Mouse (Mus musculus): ENCODE measurements around the gene Fkbp4. TPM values are rescaled to one million over a fixed set of nuclear protein-coding genes. Genes with fewer than 3 reads are reported as not detected.

Fkbp4 gene
- polyA plus RNA-seq (2015; fragmentation: Nextera tagmentation; extraction: Ambion mirVana): 411 and 438 TPM in 2 replicates

DNA sequence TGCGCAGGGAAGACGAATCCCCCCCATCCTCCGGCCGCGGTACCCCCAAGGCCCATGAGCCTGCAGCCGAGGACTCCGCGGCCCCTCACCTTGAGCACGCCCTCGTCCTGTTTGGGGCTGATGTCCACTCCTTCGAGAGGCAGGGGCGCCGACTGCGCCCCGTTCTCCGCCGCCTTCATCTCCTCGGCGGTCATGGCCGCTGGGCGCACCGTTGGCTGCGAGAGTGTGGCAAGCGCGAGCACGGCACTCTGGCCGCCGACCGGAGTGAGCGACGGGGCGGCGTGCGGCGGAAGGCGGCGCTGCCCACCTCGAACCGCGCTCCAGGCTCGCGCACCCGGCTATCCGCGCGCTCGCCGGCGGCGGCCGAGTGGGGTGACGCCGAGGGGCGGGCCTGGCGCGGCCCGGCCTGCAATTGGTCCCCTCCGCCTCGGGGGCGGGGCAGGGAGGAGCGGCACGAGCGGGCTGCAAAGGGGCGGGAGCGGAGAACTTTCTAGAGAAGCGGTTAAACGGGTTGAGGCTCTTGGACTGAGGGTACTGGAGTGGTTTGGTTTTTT is at the start of gene Fkbp4:
Gene Fkbp4, minus strand, starts transcription at position 361 of the 554 bp plus-strand sequence.
- peak within 1 kb of the TSS; percentile 67 for H3K4me2 ChIP-seq
- H3K27me3 ChIP-seq: no peaks in the 10 kb centered on the region
- peak within 1 kb of the TSS; percentile 96 for H3K4me3 ChIP-seq
- no peaks in the 10 kb centered on the region for H3K9me3 ChIP-seq
- H3K4me1 ChIP-seq: peaks cover 19% of the 10 kb centered on the region
- peak; percentile 94 for ATAC-seq (ENCODE audit: insufficient number of reproducible peaks, insufficient read depth, low FRiP score, low TSS enrichment, low read depth)
- H3K36me3 ChIP-seq: peaks cover 32% of the 10 kb centered on the region
- peak within 1 kb of the TSS; percentile 96 for H3K9ac ChIP-seq
- H3K27ac ChIP-seq: peak within 1 kb of the TSS; percentile 94
- WGBS: under 1% methylated on average over 62 of the region's 67 CpGs

DNA sequence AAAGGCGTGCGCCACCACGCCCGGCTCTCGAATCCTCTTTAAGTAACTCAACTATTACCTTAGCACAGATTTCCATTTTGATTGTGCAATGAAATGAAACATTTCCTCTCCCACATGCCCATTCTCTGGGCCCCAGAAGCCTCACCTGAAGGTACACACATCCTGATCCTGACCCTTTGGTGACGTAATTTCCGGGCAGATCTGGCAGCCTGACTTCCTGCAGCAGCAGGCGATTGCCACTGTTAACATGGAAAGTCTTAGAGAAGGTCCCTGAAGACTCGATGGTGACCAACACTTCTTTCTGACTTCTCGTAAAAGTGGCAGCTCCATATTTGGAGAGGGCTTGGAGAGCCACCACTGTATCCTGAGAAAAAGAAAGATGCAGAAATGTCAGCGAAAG is 49.3 kb upstream of the Fkbp4 start:
- Histone ChIP-seq H3K4me3 (no peak overlapping the region), H3K36me3 (no peaks in the 10 kb centered on the region), H3K9me3 (no peaks in the 10 kb centered on the region), H3K4me1 (no peaks in the 10 kb centered on the region), H3K4me2 (no peak overlapping the region), H3K27ac (no peak overlapping the region), H3K9ac (no peak overlapping the region), H3K27me3 (no peaks in the 10 kb centered on the region)
- ATAC-seq (ENCODE audit: insufficient number of reproducible peaks, insufficient read depth, low FRiP score, low TSS enrichment, low read depth): no peak
- WGBS: 90% methylated on average over 11 of the region's 11 CpGs

DNA sequence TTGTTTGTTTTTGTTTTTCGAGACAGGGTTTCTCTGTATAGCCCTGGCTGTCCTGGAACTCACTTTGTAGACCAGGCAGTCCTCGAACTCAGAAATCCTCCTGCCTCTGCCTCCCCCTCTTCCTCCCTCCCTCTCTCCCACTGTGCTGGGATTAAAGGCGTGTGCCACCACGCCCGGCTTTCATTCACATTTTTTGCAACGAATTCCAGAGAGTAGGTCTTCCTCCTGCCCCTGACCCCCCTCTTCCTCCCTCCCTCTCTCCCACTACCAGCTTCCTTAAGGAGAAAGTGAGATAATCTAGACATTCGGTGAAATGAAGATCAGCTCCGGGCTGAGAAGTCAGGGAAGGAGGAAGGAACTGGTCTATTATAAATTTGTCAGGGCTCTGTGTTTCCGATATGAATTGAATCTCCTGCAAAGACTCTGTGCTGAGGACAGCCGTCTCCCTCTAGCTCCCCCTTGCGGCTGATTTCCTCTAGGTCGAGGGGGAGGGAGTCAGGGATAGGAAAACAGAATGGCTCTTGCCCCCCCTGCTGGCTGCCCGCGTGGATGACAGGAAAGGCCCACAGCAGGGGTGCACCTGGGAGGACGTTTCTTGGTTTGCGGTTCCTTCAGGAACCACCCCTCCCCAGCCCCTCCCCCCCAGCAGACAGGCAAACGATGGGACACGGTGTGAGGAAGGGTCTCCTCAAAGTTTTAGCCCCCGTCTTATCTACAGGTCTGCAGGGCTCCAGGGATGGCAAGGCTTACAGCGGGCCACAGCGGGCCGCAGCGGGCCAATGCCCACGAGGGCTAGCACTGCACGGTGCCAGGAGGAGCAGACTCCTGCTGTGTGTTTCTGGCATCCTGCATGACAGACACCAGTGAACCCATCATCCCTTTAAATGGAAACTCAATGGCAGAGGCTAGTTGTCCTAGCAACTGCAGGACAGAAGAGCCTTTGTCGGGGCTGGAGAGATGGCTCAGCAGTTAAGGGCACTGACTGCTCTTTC is 41.3 kb upstream of the Fkbp4 start:
- Histone ChIP-seq H3K27me3 (no peaks in the 10 kb centered on the region), H3K9ac (no peak overlapping the region), H3K9me3 (no peaks in the 10 kb centered on the region), H3K27ac (no peak overlapping the region), H3K36me3 (no peaks in the 10 kb centered on the region), H3K4me2 (peak overlapping the region; percentile 45), H3K4me3 (peak overlapping the region; percentile 22), H3K4me1 (no peaks in the 10 kb centered on the region)
- ATAC-seq (ENCODE audit: insufficient number of reproducible peaks, insufficient read depth, low FRiP score, low TSS enrichment, low read depth): peak; percentile 71
- WGBS: 19% methylated on average over 26 of the region's 26 CpGs

DNA sequence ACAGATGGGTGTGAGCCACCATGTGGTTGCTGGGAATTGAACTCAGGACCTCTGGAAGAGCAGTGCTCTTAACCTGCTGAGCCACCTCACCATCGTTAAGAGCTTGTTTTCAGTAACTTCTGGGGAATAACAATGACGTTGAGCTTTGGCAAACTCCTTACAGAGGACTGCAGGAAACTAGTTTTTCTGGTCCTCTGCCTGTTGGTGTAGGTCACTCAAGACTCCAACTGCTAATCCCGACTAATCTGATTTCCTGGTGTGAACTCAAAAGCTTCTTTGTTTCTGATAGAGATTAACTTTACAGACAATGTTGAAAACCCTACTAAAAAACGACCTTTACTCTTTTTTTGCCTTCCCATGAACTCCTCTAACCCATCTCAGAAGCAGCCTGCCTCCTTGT is 39.0 kb upstream of the Fkbp4 start:
- Histone ChIP-seq H3K9me3 (no peaks in the 10 kb centered on the region), H3K4me3 (no peak overlapping the region), H3K9ac (no peak overlapping the region), H3K4me1 (no peaks in the 10 kb centered on the region), H3K27me3 (no peaks in the 10 kb centered on the region), H3K27ac (no peak overlapping the region), H3K36me3 (no peaks in the 10 kb centered on the region), H3K4me2 (no peak overlapping the region)
- WGBS: 11% methylated on average over 4 of the region's 4 CpGs
- ATAC-seq (ENCODE audit: insufficient number of reproducible peaks, insufficient read depth, low FRiP score, low TSS enrichment, low read depth): no peak

DNA sequence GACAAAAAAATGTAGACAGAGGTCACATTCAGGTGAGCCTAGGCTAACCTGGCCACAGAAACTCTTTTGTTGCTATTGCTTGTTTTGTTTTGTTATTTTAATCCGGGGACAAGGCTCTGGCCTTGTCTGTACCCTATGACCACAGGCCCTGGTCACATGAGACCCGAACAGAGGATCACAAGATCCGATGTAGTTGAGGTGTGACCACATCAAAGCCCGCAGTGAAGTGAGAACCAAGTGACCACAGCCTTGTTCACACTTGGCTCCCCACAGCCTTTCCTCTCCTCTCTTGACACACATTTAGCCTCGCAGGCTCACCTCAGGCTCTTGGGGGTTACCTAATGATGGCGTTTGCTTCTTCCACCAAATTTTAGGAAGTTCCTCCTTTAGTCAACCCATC is 35.6 kb upstream of the Fkbp4 start:
- H3K9ac ChIP-seq: no peak overlapping the region
- H3K4me1 ChIP-seq: no peaks in the 10 kb centered on the region
- 91% methylated on average over 6 of the region's 6 CpGs for WGBS
- no peak for ATAC-seq (ENCODE audit: insufficient number of reproducible peaks, insufficient read depth, low FRiP score, low TSS enrichment, low read depth)
- no peak overlapping the region for H3K27ac ChIP-seq
- no peak overlapping the region for H3K4me2 ChIP-seq
- no peak overlapping the region for H3K4me3 ChIP-seq
- no peaks in the 10 kb centered on the region for H3K27me3 ChIP-seq
- H3K9me3 ChIP-seq: no peaks in the 10 kb centered on the region
- no peaks in the 10 kb centered on the region for H3K36me3 ChIP-seq

- no peak overlapping the region for H3K4me3 ChIP-seq
- H3K4me2 ChIP-seq: peak overlapping the region; percentile 30
- H3K4me1 ChIP-seq: no peaks in the 10 kb centered on the region
Measured at GRCm38 (mm10) chr6:128469451-128469850, 31.0 kb upstream of the Fkbp4 start.

GRCm38 (mm10) chr6:128467298-128467697 is 28.8 kb upstream of the Fkbp4 start:
- Histone ChIP-seq H3K9me3 (no peaks in the 10 kb centered on the region), H3K4me2 (no peak overlapping the region), H3K4me3 (no peak overlapping the region), H3K27ac (no peak overlapping the region), H3K27me3 (no peaks in the 10 kb centered on the region), H3K4me1 (no peaks in the 10 kb centered on the region), H3K9ac (no peak overlapping the region), H3K36me3 (no peaks in the 10 kb centered on the region)
- no peak for ATAC-seq (ENCODE audit: insufficient number of reproducible peaks, insufficient read depth, low FRiP score, low TSS enrichment, low read depth)
- WGBS: 47% methylated on average over 2 of the region's 2 CpGs

More at GRCm38 (mm10) chr6:128469451-128469850, 31.0 kb upstream of the Fkbp4 start:
- no peak for ATAC-seq (ENCODE audit: insufficient number of reproducible peaks, insufficient read depth, low FRiP score, low TSS enrichment, low read depth)
- H3K27me3 ChIP-seq: no peaks in the 10 kb centered on the region
- no peak overlapping the region for H3K9ac ChIP-seq
- WGBS: 5% methylated on average over 10 of the region's 12 CpGs
- no peak overlapping the region for H3K27ac ChIP-seq
- no peaks in the 10 kb centered on the region for H3K36me3 ChIP-seq
- H3K9me3 ChIP-seq: no peaks in the 10 kb centered on the region

GRCm38 (mm10) chr6:128466563-128466962 is 28.1 kb upstream of the Fkbp4 start:
- no peak overlapping the region for H3K4me3 ChIP-seq
- H3K4me1 ChIP-seq: no peaks in the 10 kb centered on the region
- H3K36me3 ChIP-seq: no peaks in the 10 kb centered on the region
- H3K9me3 ChIP-seq: no peaks in the 10 kb centered on the region
- WGBS: 73% methylated on average over 3 of the region's 3 CpGs
- no peak for ATAC-seq (ENCODE audit: insufficient number of reproducible peaks, insufficient read depth, low FRiP score, low TSS enrichment, low read depth)
- H3K27me3 ChIP-seq: no peaks in the 10 kb centered on the region
- H3K27ac ChIP-seq: no peak overlapping the region
- no peak overlapping the region for H3K4me2 ChIP-seq
- no peak overlapping the region for H3K9ac ChIP-seq

DNA sequence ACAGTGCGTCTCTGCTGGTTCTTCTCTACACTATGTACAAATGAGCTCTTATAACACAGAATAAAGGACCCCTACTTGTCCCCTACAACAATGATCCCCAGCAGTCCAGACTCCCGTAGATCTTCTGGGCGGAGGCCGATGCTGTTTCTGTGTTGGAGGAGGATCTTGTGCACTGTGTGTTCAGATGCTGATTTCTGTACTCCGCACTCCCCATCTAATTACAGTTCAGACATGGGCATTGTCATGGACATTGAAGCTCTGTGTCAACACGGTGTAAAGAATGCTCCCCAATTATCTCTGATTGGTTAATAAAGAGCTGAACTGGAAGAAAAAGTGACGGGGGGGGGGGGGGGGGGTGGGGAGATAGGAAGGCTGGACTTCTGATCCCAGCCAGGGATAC is 27.6 kb upstream of the Fkbp4 start:
- 30% methylated on average over 7 of the region's 7 CpGs for WGBS
- Histone ChIP-seq H3K27me3 (no peaks in the 10 kb centered on the region), H3K27ac (no peak overlapping the region), H3K4me1 (no peaks in the 10 kb centered on the region), H3K36me3 (no peaks in the 10 kb centered on the region), H3K9me3 (no peaks in the 10 kb centered on the region), H3K4me3 (no peak overlapping the region), H3K4me2 (no peak overlapping the region), H3K9ac (no peak overlapping the region)
- no peak for ATAC-seq (ENCODE audit: insufficient number of reproducible peaks, insufficient read depth, low FRiP score, low TSS enrichment, low read depth)

DNA sequence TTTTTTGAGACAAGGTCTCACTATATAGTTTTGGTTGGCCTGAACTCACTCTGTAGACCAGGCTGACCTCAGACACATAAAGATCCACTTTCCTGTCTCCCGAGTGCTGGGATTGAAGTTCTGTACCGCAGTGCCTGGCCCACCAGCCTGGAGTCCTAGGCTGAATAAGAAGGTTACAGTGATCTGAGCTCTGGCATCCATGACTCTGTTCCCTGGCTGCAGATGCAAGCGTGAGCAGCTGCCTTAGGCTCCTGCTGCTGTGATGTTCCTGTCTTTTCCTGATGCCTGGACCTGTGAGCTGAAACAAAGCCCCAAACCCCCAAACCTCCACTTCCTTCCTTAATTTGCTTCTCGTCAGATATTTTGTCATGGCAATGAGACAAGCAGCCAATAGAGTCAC is 26.5 kb upstream of the Fkbp4 start:
- H3K9ac ChIP-seq: no peak overlapping the region
- H3K4me1 ChIP-seq: no peaks in the 10 kb centered on the region
- 68% methylated on average over 4 of the region's 4 CpGs for WGBS
- no peak for ATAC-seq (ENCODE audit: insufficient number of reproducible peaks, insufficient read depth, low FRiP score, low TSS enrichment, low read depth)
- no peaks in the 10 kb centered on the region for H3K36me3 ChIP-seq
- no peak overlapping the region for H3K4me3 ChIP-seq
- no peaks in the 10 kb centered on the region for H3K27me3 ChIP-seq
- no peaks in the 10 kb centered on the region for H3K9me3 ChIP-seq
- no peak overlapping the region for H3K27ac ChIP-seq
- H3K4me2 ChIP-seq: no peak overlapping the region

DNA sequence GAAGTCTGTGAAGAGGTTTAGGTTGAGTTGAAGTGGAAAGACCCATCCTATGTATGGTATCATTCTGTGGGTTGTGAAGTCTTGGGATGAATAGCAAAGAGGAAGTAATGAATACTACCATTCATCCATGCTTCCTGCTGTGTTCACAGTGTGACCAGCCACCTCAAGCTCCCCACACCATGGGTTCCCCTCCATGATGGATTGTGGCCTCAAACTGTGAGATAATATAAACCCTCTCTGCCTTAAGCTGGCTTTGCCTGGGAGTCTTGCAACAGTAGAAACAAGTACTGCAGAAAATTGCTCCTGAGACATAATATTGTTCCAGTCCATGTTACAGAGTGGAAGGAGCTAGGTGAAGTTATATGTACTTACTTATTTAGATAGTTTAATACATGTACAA is 23.1 kb upstream of the Fkbp4 start:
- ATAC-seq (ENCODE audit: insufficient number of reproducible peaks, insufficient read depth, low FRiP score, low TSS enrichment, low read depth): no peak

More for the DNA sequence above, 23.1 kb upstream of the Fkbp4 start:
- no peak overlapping the region for H3K9ac ChIP-seq
- no peak overlapping the region for H3K27ac ChIP-seq
- H3K4me2 ChIP-seq: no peak overlapping the region
- H3K36me3 ChIP-seq: no peaks in the 10 kb centered on the region
- no peaks in the 10 kb centered on the region for H3K4me1 ChIP-seq
- no peaks in the 10 kb centered on the region for H3K9me3 ChIP-seq
- H3K27me3 ChIP-seq: no peaks in the 10 kb centered on the region
- no peak overlapping the region for H3K4me3 ChIP-seq

All from embryonic facial prominence, embryonic 13.5 days (tissue).